In the genomic region with DNA sequence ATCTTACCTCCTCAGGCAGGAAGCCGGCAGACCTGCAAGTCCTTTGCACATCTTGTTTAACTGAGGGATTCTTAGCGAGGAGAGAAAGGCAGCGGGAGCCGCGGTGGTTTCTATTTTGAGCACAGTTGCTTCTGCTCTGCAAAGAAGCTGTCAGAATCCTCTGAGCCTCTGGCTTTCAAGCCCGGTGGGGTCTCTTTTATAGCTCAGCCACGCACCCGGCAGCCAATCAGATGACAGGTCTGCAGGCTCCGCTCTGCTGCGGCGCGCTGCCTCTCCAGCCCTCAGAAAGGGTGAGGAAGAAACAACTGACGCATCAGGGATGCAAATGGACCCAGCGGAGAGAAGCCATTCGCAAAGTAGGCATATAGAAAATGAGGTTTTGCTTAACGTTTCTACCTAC, we compare ENCODE assay signal across 10 mouse cellular contexts. TPM values are rescaled to one million over a fixed set of nuclear protein-coding genes. Genes with fewer than 3 reads are reported as not detected.
DNase-seq lines count a peak whose midpoint lies in the region; ATAC-seq and TF ChIP-seq lines count a peak whose summit lies in the region.
"Had no signal": no experiment of that assay in that cellular context is flagged by ENCODE, and none has a peak within 500 bp of the region (broad histone marks: within the 10 kb centered on the region; RNA-seq: fewer than 3 reads in every experiment).

Gene Rgs4, minus strand, starts transcription at position 170 of the 400 bp plus-strand sequence.

- H3K9ac ChIP-seq in hindbrain, embryonic 12.5 days: peak within 1 kb of the TSS; percentile 13
- H3K9ac ChIP-seq in lung, embryonic 14.5 days: peak within 1 kb of the TSS; percentile 24; the same call in 1 of the 2 replicates

- peaks cover 7% of the 10 kb centered on the region; the same call in 1 of the 2 replicates for H3K4me1 ChIP-seq in hindbrain, embryonic 12.5 days
- H3K4me1 ChIP-seq in lung, embryonic 14.5 days (ENCODE audit: insufficient read depth): no peaks in the 10 kb centered on the region

- H3K9me3 ChIP-seq in hindbrain, embryonic 12.5 days (replicated peaks): no peaks in the 10 kb centered on the region
- no peaks in the 10 kb centered on the region for H3K9me3 ChIP-seq in lung, embryonic 14.5 days (ENCODE audit: low read depth, low read length)

- peak within 1 kb of the TSS; percentile 33 for H3K4me3 ChIP-seq in hindbrain, embryonic 12.5 days
- peak within 1 kb of the TSS; percentile 30 for H3K4me3 ChIP-seq in lung, embryonic 14.5 days (ENCODE audit: low read depth, low read length)

- no peak for TF ChIP-seq CTCF in lung, embryonic 14.5 days (IDR thresholded peaks at IDR 0.05; ENCODE audit: low read depth)

- H3K27ac ChIP-seq in hindbrain, embryonic 12.5 days: no peak within 1 kb of the TSS
- H3K27ac ChIP-seq in lung, embryonic 14.5 days (ENCODE audit: low read depth): no peak within 1 kb of the TSS

- peak; percentile 89 for DNase-seq in NIH3T3 (ENCODE audit: low read depth)
- peak; percentile 73 to 75 for DNase-seq in cerebellum, postnatal 14 days
- DNase-seq in frontal cortex, postnatal 25 days (ENCODE audit: low spot score in 2 of 2): peak; percentile 80 to 83
- peak; percentile 78 to 86 for DNase-seq in layer of hippocampus, postnatal 10 days (ENCODE audit: low spot score in 2 of 2)
- peak; percentile 85 for DNase-seq in lung, embryonic 14.5 days
- peak; percentile 73 for DNase-seq in retina, embryonic 14.5 days (ENCODE audit: low spot score)
- DNase-seq in c-Kit-positive CD71-positive TER-119-positive erythroid progenitor cells, embryonic 14.5 days (ENCODE audit: low spot score): no peak

- peak within 1 kb of the TSS; percentile 60 for H3K4me2 ChIP-seq in hindbrain, embryonic 12.5 days (replicated peaks)
- peak within 1 kb of the TSS; percentile 56 for H3K4me2 ChIP-seq in lung, embryonic 14.5 days

- ATAC-seq in hindbrain, embryonic 12.5 days (ENCODE audit: low FRiP score): peak; percentile 95
- peak; percentile 93 for ATAC-seq in lung, embryonic 14.5 days (ENCODE audit: insufficient read depth)

- WGBS in hindbrain, embryonic 12.5 days: under 1% methylated on average over 16 of the region's 16 CpGs
- WGBS in lung, embryonic 14.5 days: under 1% methylated on average over 16 of the region's 16 CpGs

- H3K27me3 ChIP-seq in hindbrain, embryonic 12.5 days: 0 out of 2 replicates have a peak, but pooled peaks cover 4% of the 10 kb centered on the region
- H3K27me3 ChIP-seq in lung, embryonic 14.5 days (ENCODE audit: insufficient read depth, low read length): peaks cover 10% of the 10 kb centered on the region; the same call in 1 of the 2 replicates

- H3K36me3 ChIP-seq in hindbrain, embryonic 12.5 days: no peaks in the 10 kb centered on the region
- H3K36me3 ChIP-seq in lung, embryonic 14.5 days (ENCODE audit: insufficient read depth): no peaks in the 10 kb centered on the region
- H3K36me3 ChIP-seq: G1E had no signal

RNA-seq across cellular contexts. Expression of gene Rgs4, which starts in this region (rescaled TPM):
- 20.1 and 24.5 TPM in 2 replicates for polyA plus RNA-seq in hindbrain, embryonic 12.5 days (2016; fragmentation: Nextera tagmentation; extraction: Ambion mirVana)
- total RNA-seq in layer of hippocampus, postnatal 10 days (2021): 100 to 1,000 TPM; 141 to 144 TPM
- 2.9 and 4.4 TPM in 2 replicates for polyA plus RNA-seq in lung, embryonic 14.5 days (2014; fragmentation: Nextera tagmentation; extraction: Ambion mirVana)
- total RNA-seq: G1E; neutrophil, adult 5-6 weeks had no signal
- polyA plus RNA-seq: G1E had no signal
